Mouse (Mus musculus) CD4-positive, CD25-positive, alpha-beta regulatory T cell, adult 9 weeks (primary cell): ENCODE results near the gene 1700034I23Rik. TPM values are rescaled to one million over a fixed set of nuclear protein-coding genes. Genes with fewer than 3 reads are reported as not detected.

Source experiments
- polyA plus RNA-seq: library from polyadenylated mRNA; unstranded; fragments of 100-300 nt; shearing (Covaris generic); gene quantifications from one replicate; pipeline ENCODE4 v1.2.1, GENCODE M21; 2017

1700034I23Rik gene
- polyA plus RNA-seq, result 0.73 TPM

GRCm38 (mm10) chr3:40902443-40902842 is at the start of gene 1700034I23Rik:
Gene 1700034I23Rik, minus strand, starts transcription at chr3:40902543.

DNA sequence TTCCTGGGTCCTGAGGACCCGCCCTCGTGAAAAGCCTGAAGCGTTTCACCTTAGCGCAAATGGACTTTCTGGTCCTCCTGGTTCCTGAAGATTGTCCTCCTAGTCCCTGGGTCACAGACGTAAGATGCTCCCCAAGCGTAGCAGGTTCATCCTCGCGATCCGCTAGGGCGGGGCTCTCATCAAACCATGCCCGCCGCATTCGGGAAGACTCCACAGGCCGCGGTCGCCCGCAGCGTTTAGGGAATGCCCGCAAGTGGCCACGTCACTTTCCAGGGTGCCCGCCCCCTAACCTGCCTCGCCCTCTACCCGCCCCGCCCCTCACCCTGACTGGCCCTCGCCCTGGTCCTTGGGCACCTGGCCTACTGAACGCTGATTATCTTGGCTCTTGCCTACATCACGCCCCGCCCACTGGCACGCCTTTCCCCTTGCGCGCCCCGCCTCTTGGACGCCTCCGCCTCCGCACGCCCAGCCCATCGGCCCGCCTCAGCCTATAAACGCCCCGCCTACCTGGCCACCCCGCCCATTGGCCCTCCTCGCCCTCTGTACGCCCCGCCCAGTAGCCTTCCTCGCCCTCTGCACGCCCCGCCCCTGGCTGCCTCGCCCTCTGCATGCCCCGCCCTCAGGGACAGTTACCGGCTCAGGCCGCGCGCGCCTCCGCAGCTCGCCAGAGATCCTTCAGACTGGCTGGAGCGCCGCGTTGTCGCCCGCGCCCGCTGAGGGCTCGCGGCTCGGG is 47.0 kb upstream of the 1700034I23Rik start, which contains the start of gene Larp1b:
Gene Larp1b, plus strand, starts transcription at position 659 of the 733 bp plus-strand sequence.

Other genes starting within 250 kb of the 1700034I23Rik start
- gene Slc25a31, start 193.7 kb downstream of the 1700034I23Rik start, polyA plus RNA-seq, result not detected
- 31.4 TPM for gene Hspa4l, start 158.0 kb downstream of the 1700034I23Rik start, polyA plus RNA-seq
- 10.9 TPM for gene Plk4, start 102.5 kb downstream of the 1700034I23Rik start, polyA plus RNA-seq
- gene Mfsd8, start 55.7 kb downstream of the 1700034I23Rik start, polyA plus RNA-seq, result 23.2 TPM
- gene Abhd18, start 55.6 kb downstream of the 1700034I23Rik start, polyA plus RNA-seq, result 21.5 TPM
- gene Larp1b, start 47.3 kb upstream of the 1700034I23Rik start, polyA plus RNA-seq, result 17.6 TPM
- 3.2 TPM for gene Pgrmc2, start 180.5 kb upstream of the 1700034I23Rik start, polyA plus RNA-seq